Comparison of ENCODE assay signal across 15 mouse cellular contexts in the genomic region with DNA sequence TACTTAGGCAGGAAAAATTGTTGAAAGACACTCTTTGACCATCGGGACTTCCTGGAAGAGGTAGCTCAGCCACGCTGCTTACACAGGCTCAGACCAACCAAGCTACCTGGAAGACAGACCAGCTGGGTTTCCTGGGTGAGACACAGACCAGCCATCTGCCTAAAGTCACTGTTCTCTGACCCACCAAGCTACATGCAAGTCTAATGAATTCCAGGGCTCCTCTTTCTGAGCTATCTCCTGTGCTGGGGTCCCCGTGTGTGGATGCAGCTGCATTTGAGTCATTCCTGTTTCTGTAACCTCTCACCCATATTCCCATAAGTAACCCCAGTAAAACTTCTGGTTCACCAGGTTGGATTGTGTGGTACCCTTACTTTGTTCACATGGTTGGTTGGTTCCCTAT.
"Had no signal": no experiment of that assay in that cellular context is flagged by ENCODE, and none has a peak within 500 bp of the region (broad histone marks: within the 10 kb centered on the region; RNA-seq: fewer than 3 reads in every experiment).

No protein-coding gene starts in this region.

- H3K36me3 ChIP-seq: neural tube, embryonic 15.5 days; stomach, embryonic 15.5 days had no signal

- H3K27me3 ChIP-seq: neural tube, embryonic 15.5 days; stomach, embryonic 15.5 days had no signal

- H3K9me3 ChIP-seq: neural tube, embryonic 15.5 days; stomach, embryonic 15.5 days had no signal

- H3K4me3 ChIP-seq: neural tube, embryonic 15.5 days; stomach, embryonic 15.5 days had no signal

- H3K4me1 ChIP-seq: stomach, embryonic 15.5 days had no signal

- H3K9ac ChIP-seq: neural tube, embryonic 15.5 days; stomach, embryonic 15.5 days had no signal

- H3K27ac ChIP-seq: neural tube, embryonic 15.5 days; stomach, embryonic 15.5 days; stomach, postnatal 0 days had no signal

- DNase-seq: retina, postnatal 1 day; right cerebral cortex, adult 18-20 months; right cerebral cortex, postnatal 14 days; right cerebral cortex, postnatal 25 days; right cerebral cortex, postnatal 4 days; spleen, adult 18-20 months; thymus, adult 18-20 months; thymus, adult 2 months; thymus, postnatal 14 days; thymus, postnatal 25 days; thymus, postnatal 36 days; thymus, postnatal 4 days had no signal
